Mouse (Mus musculus) heart, postnatal 0 days (tissue): ENCODE data around the gene Tmem74b.

ENCODE experiments used
- CTCF ChIP-seq: IDR thresholded peaks from 2 replicates; pipeline ENCODE4 v1.5.1; 2016; ENCODE audit warnings: antibody characterized with exemption, control low read depth, low read depth
- EP300 ChIP-seq: IDR thresholded peaks from 2 replicates; pipeline ENCODE4 v1.6.1; 2016; ENCODE audit warnings: antibody characterized with exemption, low read depth

DNA sequence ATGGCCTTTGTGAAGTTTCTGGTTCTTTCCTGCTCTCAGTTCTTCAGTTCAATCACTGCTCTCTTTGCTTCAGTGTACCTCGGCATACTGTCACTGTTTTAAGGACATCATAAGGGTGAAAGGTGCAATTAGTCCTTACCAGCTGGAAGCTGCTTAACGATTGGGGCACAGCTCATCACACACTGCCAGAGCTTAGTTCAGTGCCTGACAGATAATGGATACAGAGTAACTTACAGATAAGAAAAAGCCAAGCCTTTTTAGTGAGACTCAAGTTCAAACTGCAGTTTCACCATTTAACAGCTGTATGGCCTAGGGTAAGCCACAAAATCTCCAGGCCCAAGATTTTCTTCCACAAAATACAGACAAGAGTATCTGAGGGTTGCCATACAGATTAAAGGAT is 22.3 kb downstream of the Tmem74b start:
- TF ChIP-seq CTCF: no peak
- no peak for TF ChIP-seq EP300
